Mouse (Mus musculus): Measurements from ENCODE around the gene Vav3. TPM values are rescaled to one million over a fixed set of nuclear protein-coding genes. Genes with fewer than 3 reads are reported as not detected.
A peak's percentile ranks its signal among the peaks of the same experiment; 100 is the strongest.

Gene Vav3
- polyA plus RNA-seq, 1 experiment = 2.6 TPM

- Histone ChIP-seq H3K4me1 (ENCODE audit: control insufficient read depth, insufficient read depth, low read length) (peaks cover 6% of the 10 kb centered on the region), H3K27ac (ENCODE audit: insufficient read depth, low read length) (no peak overlapping the region), H3K4me3 (ENCODE audit: insufficient read depth, low read length) (no peak overlapping the region)
- TF ChIP-seq CTCF (IDR thresholded peaks at IDR 0.05; ENCODE audit: borderline replicate concordance, insufficient read depth, low read length) (no peak), POLR2A (IDR thresholded peaks at IDR 0.05; ENCODE audit: low read depth, low read length) (no peak)
Measured at GRCm38 (mm10) chr3:109311875-109312274, 28.6 kb upstream of the Vav3 start.

GRCm38 (mm10) chr3:109313501-109313900, 27.0 kb upstream of the Vav3 start:
- H3K4me1 ChIP-seq (ENCODE audit: control insufficient read depth, insufficient read depth, low read length) = peaks cover 6% of the 10 kb centered on the region
- no peak overlapping the region for H3K4me3 ChIP-seq (ENCODE audit: insufficient read depth, low read length)
- H3K27ac ChIP-seq (ENCODE audit: insufficient read depth, low read length) = no peak overlapping the region
- TF ChIP-seq POLR2A (IDR thresholded peaks at IDR 0.05; ENCODE audit: low read depth, low read length) = no peak
- TF ChIP-seq CTCF (IDR thresholded peaks at IDR 0.05; ENCODE audit: borderline replicate concordance, insufficient read depth, low read length) = no peak

GRCm38 (mm10) chr3:109322225-109322624, 18.2 kb upstream of the Vav3 start:
- no peak overlapping the region for H3K27ac ChIP-seq (ENCODE audit: insufficient read depth, low read length)
- no peak overlapping the region for H3K4me3 ChIP-seq (ENCODE audit: insufficient read depth, low read length)
- no peak for TF ChIP-seq CTCF (IDR thresholded peaks at IDR 0.05; ENCODE audit: borderline replicate concordance, insufficient read depth, low read length)
- TF ChIP-seq POLR2A (IDR thresholded peaks at IDR 0.05; ENCODE audit: low read depth, low read length) = no peak
- H3K4me1 ChIP-seq (ENCODE audit: control insufficient read depth, insufficient read depth, low read length) = no peaks in the 10 kb centered on the region

- Histone ChIP-seq H3K27ac (ENCODE audit: insufficient read depth, low read length) (no peak overlapping the region), H3K4me1 (ENCODE audit: control insufficient read depth, insufficient read depth, low read length) (no peaks in the 10 kb centered on the region), H3K4me3 (ENCODE audit: insufficient read depth, low read length) (no peak overlapping the region)
- TF ChIP-seq CTCF (IDR thresholded peaks at IDR 0.05; ENCODE audit: borderline replicate concordance, insufficient read depth, low read length) (no peak), POLR2A (IDR thresholded peaks at IDR 0.05; ENCODE audit: low read depth, low read length) (no peak)
Measured at GRCm38 (mm10) chr3:109323447-109324300, 16.8 kb upstream of the Vav3 start.

GRCm38 (mm10) chr3:109327128-109327527, 13.3 kb upstream of the Vav3 start:
- TF ChIP-seq CTCF (IDR thresholded peaks at IDR 0.05; ENCODE audit: borderline replicate concordance, insufficient read depth, low read length) = no peak
- no peak for TF ChIP-seq POLR2A (IDR thresholded peaks at IDR 0.05; ENCODE audit: low read depth, low read length)
- Histone ChIP-seq H3K4me1 (ENCODE audit: control insufficient read depth, insufficient read depth, low read length) (no peaks in the 10 kb centered on the region), H3K4me3 (ENCODE audit: insufficient read depth, low read length) (no peak overlapping the region), H3K27ac (ENCODE audit: insufficient read depth, low read length) (no peak overlapping the region)

- TF ChIP-seq CTCF (IDR thresholded peaks at IDR 0.05; ENCODE audit: borderline replicate concordance, insufficient read depth, low read length) (no peak), POLR2A (IDR thresholded peaks at IDR 0.05; ENCODE audit: low read depth, low read length) (no peak)
- Histone ChIP-seq H3K4me3 (ENCODE audit: insufficient read depth, low read length) (no peak overlapping the region), H3K27ac (ENCODE audit: insufficient read depth, low read length) (no peak overlapping the region)
Measured at GRCm38 (mm10) chr3:109332755-109333154, 7.7 kb upstream of the Vav3 start.

GRCm38 (mm10) chr3:109335470-109335869, 5.0 kb upstream of the Vav3 start:
- Histone ChIP-seq H3K4me1 (ENCODE audit: control insufficient read depth, insufficient read depth, low read length) (no peaks in the 10 kb centered on the region), H3K27ac (ENCODE audit: insufficient read depth, low read length) (no peak overlapping the region), H3K4me3 (ENCODE audit: insufficient read depth, low read length) (no peak overlapping the region)
- TF ChIP-seq CTCF (IDR thresholded peaks at IDR 0.05; ENCODE audit: borderline replicate concordance, insufficient read depth, low read length) (no peak), POLR2A (IDR thresholded peaks at IDR 0.05; ENCODE audit: low read depth, low read length) (no peak)

More at GRCm38 (mm10) chr3:109332755-109333154, 7.7 kb upstream of the Vav3 start:
- no peaks in the 10 kb centered on the region for H3K4me1 ChIP-seq (ENCODE audit: control insufficient read depth, insufficient read depth, low read length)

GRCm38 (mm10) chr3:109339290-109339689, 1.2 kb upstream of the Vav3 start:
- no peak for TF ChIP-seq POLR2A (IDR thresholded peaks at IDR 0.05; ENCODE audit: low read depth, low read length)
- TF ChIP-seq CTCF (IDR thresholded peaks at IDR 0.05; ENCODE audit: borderline replicate concordance, insufficient read depth, low read length) = no peak
- Histone ChIP-seq H3K4me1 (ENCODE audit: control insufficient read depth, insufficient read depth, low read length) (no peaks in the 10 kb centered on the region), H3K27ac (ENCODE audit: insufficient read depth, low read length) (no peak overlapping the region), H3K4me3 (ENCODE audit: insufficient read depth, low read length) (no peak overlapping the region)

- Histone ChIP-seq H3K4me3 (ENCODE audit: insufficient read depth, low read length) (peak overlapping the region; percentile 81), H3K27ac (ENCODE audit: insufficient read depth, low read length) (no peak overlapping the region), H3K4me1 (ENCODE audit: control insufficient read depth, insufficient read depth, low read length) (no peaks in the 10 kb centered on the region)
- TF ChIP-seq CTCF (IDR thresholded peaks at IDR 0.05; ENCODE audit: borderline replicate concordance, insufficient read depth, low read length) (no peak), POLR2A (IDR thresholded peaks at IDR 0.05; ENCODE audit: low read depth, low read length) (no peak)
Measured at GRCm38 (mm10) chr3:109339941-109340273, 546 bp upstream of the Vav3 start.

- TF ChIP-seq CTCF (IDR thresholded peaks at IDR 0.05; ENCODE audit: borderline replicate concordance, insufficient read depth, low read length) (no peak), POLR2A (IDR thresholded peaks at IDR 0.05; ENCODE audit: low read depth, low read length) (no peak)
- H3K27ac ChIP-seq (ENCODE audit: insufficient read depth, low read length) = no peak overlapping the region
- peak overlapping the region; percentile 81 for H3K4me3 ChIP-seq (ENCODE audit: insufficient read depth, low read length)
- H3K4me1 ChIP-seq (ENCODE audit: control insufficient read depth, insufficient read depth, low read length) = no peaks in the 10 kb centered on the region
Measured at GRCm38 (mm10) chr3:109341071-109341480, 623 bp downstream of the Vav3 start.

Data from embryonic fibroblast, embryonic 13.5 days (primary cell).